Mouse (Mus musculus): ENCODE measurements around the gene Gm15013.
"Not testable (repeated sequence)": the region's sequence is repeated elsewhere in the genome, so short reads cannot be mapped to it uniquely, and the experiment has no call there.

Gm15013 gene

GRCm38 (mm10) chrX:139714381-139714780 lies at the start of gene Gm15013:
Gm15013 (minus strand) TSS chrX:139714481.
- ATAC-seq (ENCODE audit: insufficient number of reproducible peaks, low FRiP score, low TSS enrichment): no peak

GRCm38 (mm10) chrX:139762546-139762945 lies 48.3 kb upstream of the Gm15013 start:
- no peak for ATAC-seq (ENCODE audit: insufficient number of reproducible peaks, low FRiP score, low TSS enrichment)

GRCm38 (mm10) chrX:139758634-139759033 lies 44.4 kb upstream of the Gm15013 start:
- not testable (repeated sequence) for ATAC-seq (ENCODE audit: insufficient number of reproducible peaks, low FRiP score, low TSS enrichment)

GRCm38 (mm10) chrX:139751855-139752254 lies 37.6 kb upstream of the Gm15013 start:
- ATAC-seq (ENCODE audit: insufficient number of reproducible peaks, low FRiP score, low TSS enrichment): no peak

- no peak for ATAC-seq (ENCODE audit: insufficient number of reproducible peaks, low FRiP score, low TSS enrichment)
These were observed 22.8 kb upstream of the Gm15013 start for GRCm38 (mm10) chrX:139737066-139737465.

GRCm38 (mm10) chrX:139730541-139730940 lies 16.3 kb upstream of the Gm15013 start:
- ATAC-seq (ENCODE audit: insufficient number of reproducible peaks, low FRiP score, low TSS enrichment): no peak

- no peak for ATAC-seq (ENCODE audit: insufficient number of reproducible peaks, low FRiP score, low TSS enrichment)
These were observed 8.1 kb upstream of the Gm15013 start for GRCm38 (mm10) chrX:139722350-139722749.

GRCm38 (mm10) chrX:139684775-139685695 lies 29.2 kb downstream of the Gm15013 start, which contains the start of gene Tbc1d8b:
Tbc1d8b (plus strand) TSS chrX:139684996.
- ATAC-seq (ENCODE audit: insufficient number of reproducible peaks, low FRiP score, low TSS enrichment): peak; percentile 99

- ATAC-seq (ENCODE audit: insufficient number of reproducible peaks, low FRiP score, low TSS enrichment): no peak
These were observed 29.9 kb downstream of the Gm15013 start for GRCm38 (mm10) chrX:139684410-139684774.

GRCm38 (mm10) chrX:139665829-139666228 lies 48.5 kb downstream of the Gm15013 start:
- no peak for ATAC-seq (ENCODE audit: insufficient number of reproducible peaks, low FRiP score, low TSS enrichment)

Data from cerebellum, adult (tissue).